Mouse (Mus musculus): ENCODE data around the gene Tmem160.

GRCm38 (mm10) chr7:16465160-16465559 is 12.6 kb downstream of the Tmem160 start:
- TF ChIP-seq CTCF (conservative IDR thresholded peaks at IDR 0.05; ENCODE audit: insufficient read depth, insufficient read length, low read depth, low read length) (peak; percentile 94), POLR2A (IDR thresholded peaks at IDR 0.05; ENCODE audit: low read depth, low read length) (no peak)
